In genomic region chr6:81966068-81966544, GRCm38 (mm10) we compare ENCODE assay signal across 8 mouse cellular contexts. TPM values are rescaled to one million over a fixed set of nuclear protein-coding genes. Genes with fewer than 3 reads are reported as not detected.
DNase-seq lines count a peak whose midpoint lies in the region; ATAC-seq and TF ChIP-seq lines count a peak whose summit lies in the region.

No protein-coding gene starts in this region.

- no peak for TF ChIP-seq CTCF in CH12.LX (conservative IDR thresholded peaks at IDR 0.05 in 1 of 2, IDR thresholded peaks at IDR 0.05 in 1 of 2; ENCODE audit: low read depth in 2 of 2, low read length in 2 of 2)

- no peak overlapping the region for H3K9ac ChIP-seq in heart, embryonic 11.5 days (ENCODE audit: low read depth, low read length)
- H3K9ac ChIP-seq in CH12.LX (ENCODE audit: insufficient read depth, low read depth) = no peak overlapping the region
- H3K9ac ChIP-seq in forebrain, embryonic 13.5 days = no peak overlapping the region; the same call in 1 of the 2 replicates
- 0 out of 2 replicates have a peak overlapping the region, but pooled peaks have one; percentile 84 for H3K9ac ChIP-seq in liver, embryonic 13.5 days

- peak overlapping the region; percentile 82 for H3K4me3 ChIP-seq in heart, embryonic 11.5 days (ENCODE audit: low read depth, low read length)
- H3K4me3 ChIP-seq in CH12.LX (replicated peaks in 1 of 3; ENCODE audit: low read depth in 2 of 3, low read length in 2 of 3, poor library complexity in 1 of 3) = peak overlapping the region; percentile 15 to 92 (median 71)
- H3K4me3 ChIP-seq in forebrain, embryonic 13.5 days = peak overlapping the region; percentile 79
- H3K4me3 ChIP-seq in liver, embryonic 13.5 days (replicated peaks) = peak overlapping the region; percentile 82

- 42% methylated on average over 2 of the region's 2 CpGs for WGBS in heart, embryonic 11.5 days (ENCODE audit: insufficient replicate concordance)
- WGBS in forebrain, embryonic 13.5 days = 49% methylated on average over 2 of the region's 2 CpGs
- 41% methylated on average over 2 of the region's 2 CpGs for WGBS in liver, embryonic 13.5 days (ENCODE audit: insufficient replicate concordance)

- H3K9me3 ChIP-seq in heart, embryonic 11.5 days (replicated peaks; ENCODE audit: control insufficient read depth, low read length) = no peaks in the 10 kb centered on the region
- no peaks in the 10 kb centered on the region for H3K9me3 ChIP-seq in CH12.LX (replicated peaks; ENCODE audit: low read length)
- H3K9me3 ChIP-seq in forebrain, embryonic 13.5 days (replicated peaks) = no peaks in the 10 kb centered on the region
- H3K9me3 ChIP-seq in liver, embryonic 13.5 days (replicated peaks) = no peaks in the 10 kb centered on the region

- in situ Hi-C loops in CH12.LX (cut with MboI; ENCODE audit: low pct_ligation_motif_present, low pct_unique_long_range_greater_than_20kb, low sequenced_read_pairs) = loop anchor here (25.0 kb wide), 1 partner anchor 746 kb away; the partner anchor contains the start of gene Pole4

- H3K4me1 ChIP-seq in heart, embryonic 11.5 days (ENCODE audit: control insufficient read depth, insufficient read depth, low read length) = peaks cover 7% of the 10 kb centered on the region
- peaks cover 4 to 20% of the 10 kb centered on the region in 2 experiments; a peak in 2 of 4 replicates for H3K4me1 ChIP-seq in CH12.LX (ENCODE audit: control insufficient read depth in 1 of 2, insufficient read depth in 2 of 2)
- peaks cover 10% of the 10 kb centered on the region for H3K4me1 ChIP-seq in forebrain, embryonic 13.5 days
- peaks cover 20% of the 10 kb centered on the region for H3K4me1 ChIP-seq in liver, embryonic 13.5 days (replicated peaks)

- DNase-seq in heart, postnatal 36 days = no peak
- DNase-seq in CH12.LX (ENCODE audit: extremely low read depth) = no peak
- DNase-seq in liver, embryonic 13.5 days = no peak
- DNase-seq in frontal cortex, postnatal 14 days (ENCODE audit: low spot score in 2 of 2) = no peak
- no peak for DNase-seq in Muller cell, postnatal 12 days (ENCODE audit: inconsistent ontology term)
- DNase-seq in embryo, embryonic 11 days = no peak

- no peak for TF ChIP-seq EP300 in CH12.LX (IDR thresholded peaks at IDR 0.05; ENCODE audit: low read length)

- no peak overlapping the region for H3K27ac ChIP-seq in heart, embryonic 11.5 days (ENCODE audit: low read depth, low read length)
- H3K27ac ChIP-seq in CH12.LX (ENCODE audit: insufficient read depth, low read depth) = no peak overlapping the region
- no peak overlapping the region for H3K27ac ChIP-seq in forebrain, embryonic 13.5 days
- no peak overlapping the region for H3K27ac ChIP-seq in liver, embryonic 13.5 days

- no peak for TF ChIP-seq POLR2A in CH12.LX (IDR thresholded peaks at IDR 0.05; ENCODE audit: low read depth, low read length)

- H3K79me2 ChIP-seq in CH12.LX (replicated peaks; ENCODE audit: control insufficient read depth, extremely low read depth, insufficient read depth, poor library complexity, severe bottlenecking) = peaks cover 14% of the 10 kb centered on the region

- H3K36me3 ChIP-seq in heart, embryonic 11.5 days (ENCODE audit: control insufficient read depth, insufficient read depth, low read length) = peaks cover 10% of the 10 kb centered on the region
- peaks cover 23 to 28% of the 10 kb centered on the region in 2 experiments for H3K36me3 ChIP-seq in CH12.LX (replicated peaks in 1 of 2; ENCODE audit: control insufficient read depth in 1 of 2, insufficient read depth in 1 of 2, low read length in 1 of 2)
- peaks cover 26% of the 10 kb centered on the region for H3K36me3 ChIP-seq in forebrain, embryonic 13.5 days (ENCODE audit: poor library complexity, severe bottlenecking)
- peaks cover 26% of the 10 kb centered on the region for H3K36me3 ChIP-seq in liver, embryonic 13.5 days

- dilution Hi-C loops in CH12.LX (cut with MboI; ENCODE audit: extremely low pct_ligation_motif_present, extremely low pct_unique_long_range_greater_than_20kb, low sequenced_read_pairs) = no loop called here

- ATAC-seq in heart, embryonic 11.5 days (replicated peaks; ENCODE audit: insufficient number of reproducible peaks, low FRiP score, low TSS enrichment) = 0 out of 2 replicates have a peak, but pooled peaks have one; percentile 40
- no peak for ATAC-seq in forebrain, embryonic 13.5 days
- peak; percentile 40 for ATAC-seq in liver, embryonic 13.5 days (ENCODE audit: low read depth)

- no peaks in the 10 kb centered on the region for H3K27me3 ChIP-seq in heart, embryonic 11.5 days (ENCODE audit: control insufficient read depth, insufficient read depth, low read length)
- peaks cover 14% of the 10 kb centered on the region for H3K27me3 ChIP-seq in CH12.LX (replicated peaks)
- no peaks in the 10 kb centered on the region for H3K27me3 ChIP-seq in forebrain, embryonic 13.5 days
- H3K27me3 ChIP-seq in liver, embryonic 13.5 days = no peaks in the 10 kb centered on the region

- intact Hi-C loops in heart, postnatal 36 days (cut with DNase I) = no loop called here

- no peak for TF ChIP-seq RAD21 in CH12.LX (IDR thresholded peaks at IDR 0.05; ENCODE audit: low read depth, low read length)

- peak overlapping the region; percentile 48 for H3K4me2 ChIP-seq in heart, embryonic 11.5 days
- H3K4me2 ChIP-seq in CH12.LX (ENCODE audit: insufficient read depth, low read depth, poor library complexity, severe bottlenecking) = peak overlapping the region; percentile 69; the same call in 1 of the 2 replicates
- peak overlapping the region; percentile 77 for H3K4me2 ChIP-seq in forebrain, embryonic 13.5 days
- H3K4me2 ChIP-seq in liver, embryonic 13.5 days = peak overlapping the region; percentile 78

TF ChIP-seq in CH12.LX, 34 proteins besides CTCF, POLR2A, EP300 and RAD21:
- TF ChIP-seq IRF4 (IDR thresholded peaks at IDR 0.05; ENCODE audit: low read depth, low read length) (no peak), TCF12 (IDR thresholded peaks at IDR 0.05; ENCODE audit: low read depth, low read length) (no peak), JUND (conservative IDR thresholded peaks at IDR 0.05; ENCODE audit: low read depth, low read length) (no peak), USF2 (conservative IDR thresholded peaks at IDR 0.05; ENCODE audit: low read depth, low read length) (no peak), ZKSCAN1 (IDR thresholded peaks at IDR 0.05; ENCODE audit: borderline replicate concordance, low read depth, low read length) (no peak), PAX5 (IDR thresholded peaks at IDR 0.05; ENCODE audit: low read length) (no peak), CHD2 (IDR thresholded peaks at IDR 0.05; ENCODE audit: low read length) (no peak), ZC3H11A (IDR thresholded peaks at IDR 0.05; ENCODE audit: low read depth, low read length) (no peak), ZMIZ1 (IDR thresholded peaks at IDR 0.05; ENCODE audit: low read depth, low read length) (no peak), RCOR1 (conservative IDR thresholded peaks at IDR 0.05; ENCODE audit: low read depth, low read length) (no peak)

RNA-seq across cellular contexts. Expression of gene Mrpl19, which starts 0.3 kb away (rescaled TPM):
- polyA plus RNA-seq in heart, embryonic 11.5 days (2014; fragmentation: Nextera tagmentation; extraction: Ambion mirVana) = 73.6 and 80.0 TPM in 2 replicates
- 10 to 100 TPM; 32.1 to 39.4 TPM for total RNA-seq in heart, postnatal 36 days (2021)
- total RNA-seq in CH12.LX (2012; rRNA removed) = 27.2 and 30.2 TPM in 2 replicates
- 54.0 and 57.6 TPM in 2 replicates for total RNA-seq in CH12.LX (2014; rRNA removed)
- polyA plus RNA-seq in CH12.LX (2012; ENCODE audit: insufficient read length, low read depth) = 96.2 and 104 TPM in 2 replicates
- polyA plus RNA-seq in forebrain, embryonic 13.5 days (2015; fragmentation: Nextera tagmentation; extraction: Ambion mirVana) = 50.1 and 52.2 TPM in 2 replicates
- polyA plus RNA-seq in liver, embryonic 13.5 days (2015; fragmentation: Nextera tagmentation; extraction: Ambion mirVana) = 37.9 and 46.3 TPM in 2 replicates

RNA-seq across cellular contexts. Expression of gene Gcfc2, which starts 42.6 kb away (rescaled TPM):
- polyA plus RNA-seq in heart, embryonic 11.5 days (2014; fragmentation: Nextera tagmentation; extraction: Ambion mirVana) = 7.8 and 9.0 TPM in 2 replicates
- 1 to 10 TPM; 3.3 to 3.6 TPM for total RNA-seq in heart, postnatal 36 days (2021)
- 11.3 and 13.5 TPM in 2 replicates for total RNA-seq in CH12.LX (2012; rRNA removed)
- 14.6 and 17.6 TPM in 2 replicates for total RNA-seq in CH12.LX (2014; rRNA removed)
- polyA plus RNA-seq in CH12.LX (2012; ENCODE audit: insufficient read length, low read depth) = 15.4 and 17.6 TPM in 2 replicates
- 9.6 and 12.3 TPM in 2 replicates for polyA plus RNA-seq in forebrain, embryonic 13.5 days (2015; fragmentation: Nextera tagmentation; extraction: Ambion mirVana)
- polyA plus RNA-seq in liver, embryonic 13.5 days (2015; fragmentation: Nextera tagmentation; extraction: Ambion mirVana) = 4.5 and 4.6 TPM in 2 replicates
